Mouse (Mus musculus) macrophage (primary cell): ENCODE data around the gene Ccdc174. TPM values are rescaled to one million over a fixed set of nuclear protein-coding genes. Genes with fewer than 3 reads are reported as not detected.

Experiments used
- H3K27ac ChIP-seq: fragments of 350-480 bp; formaldehyde crosslinking; 2 replicates; pipeline ENCODE4 v1.9.0; 2021
- H3K36me3 ChIP-seq: fragments of 350-480 bp; formaldehyde crosslinking; 2 replicates; pipeline ENCODE4 v1.9.0; 2021; ENCODE audit errors: inconsistent target
- H3K4me3 ChIP-seq: fragments of 350-480 bp; formaldehyde crosslinking; 2 replicates; pipeline ENCODE4 v1.9.0; 2021; ENCODE audit errors: inconsistent target
- H3K79me2 ChIP-seq: fragments of 350-480 bp; formaldehyde crosslinking; 2 replicates; pipeline ENCODE4 v1.9.0; 2021; ENCODE audit errors: inconsistent target
- WGBS: methylation state at CpG from one replicate; pipeline ENCODE4 v1.1.7; 2026; ENCODE audit warnings: inconsistent platforms; ENCODE audit not compliant: missing documents; 5-methylcytosine and 5-hydroxymethylcytosine counted together
- polyA plus RNA-seq: library from polyadenylated mRNA; stranded (reverse); fragments of 250-400 nt; gene quantifications from 3 replicates; pipeline ENCODE4 v1.2.4, GENCODE M21; 2018; ENCODE audit warnings: inconsistent platforms
- total RNA-seq, 78 experiments: library from RNA; depleted of rRNA; stranded (reverse); fragments of 250-400 nt; gene quantifications; 1 replicate in 9 of 78; 2 replicates in 24 of 78; 3 replicates in 43 of 78; 4 replicates in 2 of 78; pipeline ENCODE4 v1.2.4; 2018; ENCODE audit warnings: inconsistent platforms in 56 of 78

Gene Ccdc174
- total RNA-seq (2018; cell fraction: chromatin; rRNA removed): 100 to 1,000 TPM in 4 of 26 experiments, 10 to 100 TPM in 22; 41.9 to 114 (median 84.2) TPM
- 10 to 100 TPM; 12.1 to 23.3 (median 17.0) TPM for total RNA-seq (2018; cell fraction: cytosol; rRNA removed)
- total RNA-seq (2018; cell fraction: nucleus; rRNA removed): 10 to 100 TPM; 24.6 to 65.5 (median 31.5) TPM
- polyA plus RNA-seq: 18.8 to 61.7 TPM (median 18.9 TPM) in 3 replicates

GRCm38 (mm10) chr6:91877885-91878651, at the start of gene Ccdc174:
Ccdc174 (plus strand) TSS chr6:91878053.
- WGBS: under 1% methylated on average over 45 of the region's 47 CpGs
- peak within 1 kb of the TSS; percentile 64 for H3K27ac ChIP-seq

GRCm38 (mm10) chr6:91832863-91833440, 44.9 kb upstream of the Ccdc174 start:
- no peak overlapping the region for H3K4me3 ChIP-seq
- no peak overlapping the region for H3K27ac ChIP-seq
- H3K79me2 ChIP-seq: no peaks in the 10 kb centered on the region
- 87% methylated on average over 3 of the region's 3 CpGs for WGBS
- no peaks in the 10 kb centered on the region for H3K36me3 ChIP-seq

More at GRCm38 (mm10) chr6:91877885-91878651, at the start of gene Ccdc174:
- H3K79me2 ChIP-seq: peaks cover 22% of the 10 kb centered on the region
- peaks cover 24% of the 10 kb centered on the region for H3K36me3 ChIP-seq
- H3K4me3 ChIP-seq: peak within 1 kb of the TSS; percentile 98

- WGBS: 19% methylated on average over 23 of the region's 23 CpGs
- H3K36me3 ChIP-seq: no peaks in the 10 kb centered on the region
- H3K79me2 ChIP-seq: no peaks in the 10 kb centered on the region
- H3K27ac ChIP-seq: no peak overlapping the region
- H3K4me3 ChIP-seq: no peak overlapping the region
Observed at GRCm38 (mm10) chr6:91839010-91839871, 38.6 kb upstream of the Ccdc174 start.

- Histone ChIP-seq H3K36me3 (no peaks in the 10 kb centered on the region), H3K4me3 (no peak overlapping the region), H3K79me2 (no peaks in the 10 kb centered on the region), H3K27ac (no peak overlapping the region)
- 7% methylated on average over 46 of the region's 46 CpGs for WGBS
Observed at GRCm38 (mm10) chr6:91842897-91843627, 34.8 kb upstream of the Ccdc174 start.

- no peak overlapping the region for H3K4me3 ChIP-seq
- WGBS: 7% methylated on average over 46 of the region's 69 CpGs
- no peaks in the 10 kb centered on the region for H3K79me2 ChIP-seq
- H3K27ac ChIP-seq: no peak overlapping the region
- no peaks in the 10 kb centered on the region for H3K36me3 ChIP-seq
Observed at GRCm38 (mm10) chr6:91843628-91844153, 34.2 kb upstream of the Ccdc174 start.

GRCm38 (mm10) chr6:91852550-91852949, 25.3 kb upstream of the Ccdc174 start:
- Histone ChIP-seq H3K79me2 (no peaks in the 10 kb centered on the region), H3K36me3 (no peaks in the 10 kb centered on the region), H3K4me3 (no peak overlapping the region), H3K27ac (no peak overlapping the region)
- WGBS: 9% methylated on average over 2 of the region's 2 CpGs

GRCm38 (mm10) chr6:91858339-91858738, 19.5 kb upstream of the Ccdc174 start:
- H3K27ac ChIP-seq: no peak overlapping the region
- no peaks in the 10 kb centered on the region for H3K36me3 ChIP-seq
- H3K79me2 ChIP-seq: no peaks in the 10 kb centered on the region
- H3K4me3 ChIP-seq: no peak overlapping the region
- WGBS: 83% methylated on average over 5 of the region's 5 CpGs

- no peak overlapping the region for H3K4me3 ChIP-seq
- no peaks in the 10 kb centered on the region for H3K36me3 ChIP-seq
- H3K79me2 ChIP-seq: no peaks in the 10 kb centered on the region
- H3K27ac ChIP-seq: no peak overlapping the region
Observed at GRCm38 (mm10) chr6:91862848-91863247, 15.0 kb upstream of the Ccdc174 start.

GRCm38 (mm10) chr6:91864595-91864994, 13.3 kb upstream of the Ccdc174 start:
- Histone ChIP-seq H3K27ac (no peak overlapping the region), H3K4me3 (no peak overlapping the region), H3K36me3 (no peaks in the 10 kb centered on the region), H3K79me2 (no peaks in the 10 kb centered on the region)
- 48% methylated on average over 5 of the region's 5 CpGs for WGBS

GRCm38 (mm10) chr6:91865601-91866000, 12.3 kb upstream of the Ccdc174 start:
- Histone ChIP-seq H3K27ac (no peak overlapping the region), H3K79me2 (no peaks in the 10 kb centered on the region), H3K36me3 (no peaks in the 10 kb centered on the region), H3K4me3 (no peak overlapping the region)
- WGBS: 80% methylated on average over 11 of the region's 11 CpGs

- Histone ChIP-seq H3K36me3 (no peaks in the 10 kb centered on the region), H3K4me3 (no peak overlapping the region), H3K79me2 (no peaks in the 10 kb centered on the region), H3K27ac (no peak overlapping the region)
- WGBS: 92% methylated on average over 5 of the region's 5 CpGs
Observed at GRCm38 (mm10) chr6:91868091-91868490, 9.8 kb upstream of the Ccdc174 start.

- WGBS: 83% methylated on average over 2 of the region's 2 CpGs
- Histone ChIP-seq H3K27ac (no peak overlapping the region), H3K79me2 (no peaks in the 10 kb centered on the region), H3K4me3 (no peak overlapping the region), H3K36me3 (no peaks in the 10 kb centered on the region)
Observed at GRCm38 (mm10) chr6:91872781-91873180, 5.1 kb upstream of the Ccdc174 start.

- Histone ChIP-seq H3K79me2 (peaks cover 11% of the 10 kb centered on the region), H3K36me3 (peaks cover 75% of the 10 kb centered on the region), H3K27ac (no peak overlapping the region), H3K4me3 (no peak overlapping the region)
- WGBS: 96% methylated on average over 2 of the region's 2 CpGs
Observed at GRCm38 (mm10) chr6:91883859-91884258, 6.0 kb downstream of the Ccdc174 start.
